Mouse (Mus musculus) embryonic facial prominence, embryonic 15.5 days (tissue): ENCODE results near the gene Magi2. TPM values are rescaled to one million over a fixed set of nuclear protein-coding genes. Genes with fewer than 3 reads are reported as not detected.

Experiments used
- ATAC-seq: fragments of 200-750 bp; cut with Nextera tagmentation; 2 replicates; pipeline ENCODE4 v1.8.0; 2017; ENCODE audit warnings: low read depth, moderate TSS enrichment; ENCODE audit not compliant: insufficient number of reproducible peaks, low FRiP score, low TSS enrichment
- H3K27ac ChIP-seq: fragments of 300-500 bp; sonication (generic); replicated peaks from 2 replicates; pipeline ENCODE4 v1.5.1; 2015; ENCODE audit warnings: mild to moderate bottlenecking, inconsistent platforms
- H3K27me3 ChIP-seq: fragments of 300-500 bp; sonication (generic); 2 replicates; pipeline ENCODE4 v1.6.1; 2015; ENCODE audit warnings: inconsistent platforms
- H3K36me3 ChIP-seq: fragments of 300-500 bp; sonication (generic); 2 replicates; pipeline ENCODE4 v1.6.1; 2015; ENCODE audit warnings: mild to moderate bottlenecking, inconsistent platforms
- H3K4me1 ChIP-seq: fragments of 300-500 bp; sonication (generic); 2 replicates; pipeline ENCODE4 v1.6.1; 2015; ENCODE audit warnings: inconsistent platforms
- H3K4me2 ChIP-seq: fragments of 300-500 bp; sonication (generic); replicated peaks from 2 replicates; pipeline ENCODE4 v1.6.1; 2015; ENCODE audit warnings: mild to moderate bottlenecking, inconsistent platforms
- H3K4me3 ChIP-seq: fragments of 300-500 bp; sonication (generic); replicated peaks from 2 replicates; pipeline ENCODE4 v1.5.1; 2015; ENCODE audit warnings: mild to moderate bottlenecking, inconsistent platforms
- H3K9ac ChIP-seq: fragments of 300-500 bp; sonication (generic); 2 replicates; pipeline ENCODE4 v1.6.1; 2015; ENCODE audit warnings: inconsistent platforms
- H3K9me3 ChIP-seq: fragments of 300-500 bp; sonication (generic); replicated peaks from 2 replicates; pipeline ENCODE4 v1.6.1; 2016; ENCODE audit warnings: inconsistent platforms
- WGBS: fragments of 180-500 bp; shearing (Covaris S2); methylation state at CpG from one replicate; pipeline ENCODE4 v1.1.7; 2015; 5-methylcytosine and 5-hydroxymethylcytosine counted together
- polyA plus RNA-seq: library from polyadenylated mRNA; unstranded; fragments of >200 nt; fragmentation: Nextera tagmentation; extraction: Ambion mirVana; gene quantifications from 2 replicates; pipeline ENCODE4 v1.2.1, GENCODE M21; 2015

The Magi2 gene
- polyA plus RNA-seq, 1 experiment from 2014 or later = 6.8 TPM

DNA sequence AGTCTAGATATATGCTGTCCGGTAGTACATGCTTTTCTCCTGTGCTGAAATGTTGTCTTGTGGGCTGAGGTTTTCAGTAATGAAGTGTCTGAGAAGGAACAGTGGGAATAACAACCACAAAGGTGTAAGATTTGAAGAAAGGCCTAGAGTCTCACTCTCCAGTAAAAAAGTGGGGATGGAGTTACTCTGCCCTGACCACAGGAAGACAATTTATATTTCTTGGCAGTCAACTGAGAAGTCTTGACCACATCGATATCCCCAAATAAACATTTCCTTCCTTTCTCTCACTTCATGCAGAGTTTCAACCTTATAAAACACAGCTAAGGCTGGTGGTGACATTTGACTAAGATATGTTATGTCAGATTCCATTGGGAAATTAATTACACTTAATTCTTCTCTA, 636.0 kb downstream of the Magi2 start:
- no peaks in the 10 kb centered on the region for H3K4me1 ChIP-seq
- ATAC-seq = no peak
- H3K9me3 ChIP-seq = no peaks in the 10 kb centered on the region
- H3K36me3 ChIP-seq = no peaks in the 10 kb centered on the region
- 70% methylated on average over 2 of the region's 2 CpGs for WGBS
- H3K4me2 ChIP-seq = no peak overlapping the region
- H3K27ac ChIP-seq = no peak overlapping the region
- H3K4me3 ChIP-seq = no peak overlapping the region
- no peak overlapping the region for H3K9ac ChIP-seq
- no peaks in the 10 kb centered on the region for H3K27me3 ChIP-seq

GRCm38 (mm10) chr5:19870406-19870805, 643.6 kb downstream of the Magi2 start:
- H3K27me3 ChIP-seq = no peaks in the 10 kb centered on the region
- no peak for ATAC-seq
- no peak overlapping the region for H3K4me3 ChIP-seq
- no peaks in the 10 kb centered on the region for H3K9me3 ChIP-seq
- no peak overlapping the region for H3K27ac ChIP-seq
- no peak overlapping the region for H3K4me2 ChIP-seq
- H3K4me1 ChIP-seq = no peaks in the 10 kb centered on the region
- WGBS = 86% methylated on average over 4 of the region's 4 CpGs
- no peak overlapping the region for H3K9ac ChIP-seq
- no peaks in the 10 kb centered on the region for H3K36me3 ChIP-seq

GRCm38 (mm10) chr5:19891693-19892092, 664.9 kb downstream of the Magi2 start:
- Histone ChIP-seq H3K27me3 (no peaks in the 10 kb centered on the region), H3K4me3 (no peak overlapping the region), H3K4me2 (no peak overlapping the region), H3K27ac (no peak overlapping the region), H3K36me3 (no peaks in the 10 kb centered on the region), H3K4me1 (no peaks in the 10 kb centered on the region), H3K9ac (no peak overlapping the region), H3K9me3 (no peaks in the 10 kb centered on the region)
- no peak for ATAC-seq
- 72% methylated on average over 3 of the region's 3 CpGs for WGBS

DNA sequence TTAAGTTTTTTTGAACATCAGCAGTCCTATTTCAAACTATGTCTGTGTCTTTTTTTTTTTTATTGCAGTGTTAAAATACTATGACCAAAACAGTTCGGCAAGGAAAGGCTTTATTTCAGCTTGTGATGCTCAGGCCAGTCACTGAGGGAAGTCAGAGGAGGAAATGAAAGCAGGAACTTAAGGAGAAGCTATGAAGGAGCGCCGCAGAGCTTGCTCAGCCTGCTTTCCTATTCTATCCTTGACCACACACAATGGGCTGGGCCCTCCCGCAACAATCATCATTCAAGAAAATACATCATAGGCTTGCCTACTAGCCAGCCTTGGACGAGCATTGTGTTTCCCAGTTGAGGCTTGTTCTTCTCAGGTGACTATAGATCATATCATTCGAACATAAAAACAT, 669.1 kb downstream of the Magi2 start:
- WGBS = 75% methylated on average over 6 of the region's 6 CpGs
- Histone ChIP-seq H3K9me3 (no peaks in the 10 kb centered on the region), H3K27me3 (no peaks in the 10 kb centered on the region), H3K36me3 (no peaks in the 10 kb centered on the region), H3K4me2 (no peak overlapping the region), H3K9ac (no peak overlapping the region), H3K4me3 (no peak overlapping the region), H3K4me1 (no peaks in the 10 kb centered on the region), H3K27ac (no peak overlapping the region)
- no peak for ATAC-seq

DNA sequence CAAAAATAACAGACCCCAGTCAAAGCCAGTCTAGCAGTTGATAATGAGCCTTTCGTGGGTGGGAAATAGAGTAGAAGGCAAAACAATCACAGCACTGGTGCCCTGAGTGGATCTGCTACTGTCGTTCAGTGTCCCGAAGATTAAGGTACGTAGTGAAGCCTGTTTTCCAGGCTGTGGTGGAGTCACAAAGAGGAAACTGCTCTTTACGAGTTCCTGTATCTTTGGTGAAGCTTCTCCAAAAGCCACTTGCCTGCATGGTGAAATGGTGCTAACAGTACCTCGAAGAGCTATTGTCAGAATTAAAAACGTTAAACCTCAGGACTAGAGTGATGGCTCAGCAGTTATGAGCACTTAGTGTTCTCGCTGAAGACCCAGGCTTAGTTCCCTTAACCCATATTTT, 674.8 kb downstream of the Magi2 start:
- Histone ChIP-seq H3K9me3 (no peaks in the 10 kb centered on the region), H3K36me3 (no peaks in the 10 kb centered on the region), H3K27ac (no peak overlapping the region), H3K27me3 (no peaks in the 10 kb centered on the region), H3K4me3 (no peak overlapping the region), H3K4me2 (no peak overlapping the region), H3K9ac (no peak overlapping the region), H3K4me1 (no peaks in the 10 kb centered on the region)
- ATAC-seq = no peak
- WGBS = 81% methylated on average over 8 of the region's 8 CpGs

DNA sequence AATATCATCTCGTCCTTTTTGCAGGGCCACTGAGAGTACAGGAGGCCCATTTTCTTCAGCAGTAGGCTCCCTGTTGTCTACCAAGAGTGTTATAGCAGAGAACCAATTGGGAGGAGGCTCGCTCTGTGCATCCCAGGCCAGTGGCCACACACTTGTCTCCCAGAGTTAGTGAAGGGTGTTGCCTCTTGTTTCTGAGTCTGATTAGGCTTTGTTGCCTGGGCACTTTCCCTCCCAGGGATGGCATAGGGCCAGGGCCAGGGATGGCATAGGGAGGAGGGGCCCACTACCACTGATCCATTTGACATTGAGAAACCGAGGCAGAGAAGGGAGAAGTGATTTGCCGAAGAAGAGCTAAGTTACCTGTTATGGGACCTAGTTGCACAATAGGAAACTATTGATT, 679.8 kb downstream of the Magi2 start:
- no peak overlapping the region for H3K4me2 ChIP-seq
- WGBS = 74% methylated on average over 4 of the region's 4 CpGs
- ATAC-seq = no peak

GRCm38 (mm10) chr5:19907381-19907982, 680.6 kb downstream of the Magi2 start:
- Histone ChIP-seq H3K27ac (no peak overlapping the region), H3K9me3 (no peaks in the 10 kb centered on the region), H3K27me3 (no peaks in the 10 kb centered on the region), H3K4me3 (peak overlapping the region; percentile 45), H3K4me1 (peaks cover 12% of the 10 kb centered on the region), H3K36me3 (no peaks in the 10 kb centered on the region), H3K4me2 (peak overlapping the region; percentile 77), H3K9ac (peak overlapping the region; percentile 13; the same call in 1 of the 2 replicates)
- no peak for ATAC-seq
- 4% methylated on average over 12 of the region's 12 CpGs for WGBS

More for the DNA sequence above, 679.8 kb downstream of the Magi2 start:
- H3K27me3 ChIP-seq = no peaks in the 10 kb centered on the region
- no peak overlapping the region for H3K4me3 ChIP-seq
- peaks cover 12% of the 10 kb centered on the region for H3K4me1 ChIP-seq
- no peak overlapping the region for H3K27ac ChIP-seq
- H3K9ac ChIP-seq = no peak overlapping the region
- no peaks in the 10 kb centered on the region for H3K9me3 ChIP-seq
- H3K36me3 ChIP-seq = no peaks in the 10 kb centered on the region

DNA sequence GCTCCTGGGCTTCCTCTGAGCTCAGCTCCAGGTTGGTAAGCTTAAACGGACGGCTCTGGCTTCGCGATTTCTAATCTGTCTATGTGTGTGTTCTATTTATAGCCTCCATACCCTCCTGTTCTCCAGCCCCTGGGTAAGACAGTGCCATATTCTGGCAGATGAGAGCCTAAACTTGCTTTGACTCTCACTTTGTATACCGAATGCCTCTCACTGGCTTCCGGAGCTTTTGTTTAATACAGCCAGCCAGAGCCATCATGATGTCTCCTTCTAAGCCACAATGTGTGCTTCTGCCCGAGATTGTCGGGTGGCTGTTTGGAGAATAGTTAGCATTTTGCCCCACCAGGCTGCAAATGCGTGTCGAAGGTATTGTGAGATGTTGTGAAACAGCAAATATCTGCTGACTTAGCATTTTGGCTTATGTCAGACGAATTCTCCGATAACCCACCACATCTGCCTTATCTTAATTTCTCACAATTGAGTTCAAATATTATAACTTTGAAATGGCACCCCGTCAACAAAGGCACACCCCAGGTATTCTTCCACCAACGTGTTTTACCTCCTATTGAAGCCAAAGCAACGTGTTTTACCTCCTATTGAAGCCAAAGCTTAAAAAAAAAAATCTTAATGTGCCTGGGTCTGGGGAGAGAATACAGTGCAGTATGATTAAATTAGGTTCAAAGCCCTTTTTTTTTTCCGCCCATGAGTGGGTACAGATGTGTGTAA, 681.3 kb downstream of the Magi2 start:
- no peak overlapping the region for H3K27ac ChIP-seq
- H3K9me3 ChIP-seq = no peaks in the 10 kb centered on the region
- H3K27me3 ChIP-seq = no peaks in the 10 kb centered on the region
- ATAC-seq = no peak
- peak overlapping the region; percentile 77 for H3K4me2 ChIP-seq
- peak overlapping the region; percentile 13; the same call in 1 of the 2 replicates for H3K9ac ChIP-seq
- peaks cover 12% of the 10 kb centered on the region for H3K4me1 ChIP-seq
- H3K36me3 ChIP-seq = no peaks in the 10 kb centered on the region
- 1% methylated on average over 16 of the region's 16 CpGs for WGBS
- peak overlapping the region; percentile 45 for H3K4me3 ChIP-seq

- no peaks in the 10 kb centered on the region for H3K36me3 ChIP-seq
- H3K9me3 ChIP-seq = no peaks in the 10 kb centered on the region
- H3K4me2 ChIP-seq = peak overlapping the region; percentile 77
- H3K9ac ChIP-seq = no peak overlapping the region
- no peaks in the 10 kb centered on the region for H3K27me3 ChIP-seq
- 1% methylated on average over 5 of the region's 5 CpGs for WGBS
- no peak for ATAC-seq
- peak overlapping the region; percentile 45 for H3K4me3 ChIP-seq
- peaks cover 12% of the 10 kb centered on the region for H3K4me1 ChIP-seq
- H3K27ac ChIP-seq = no peak overlapping the region
These were observed 681.8 kb downstream of the Magi2 start for GRCm38 (mm10) chr5:19908706-19909060.

- H3K4me3 ChIP-seq = peak overlapping the region; percentile 45
- H3K9ac ChIP-seq = no peak overlapping the region
- H3K36me3 ChIP-seq = no peaks in the 10 kb centered on the region
- peaks cover 12% of the 10 kb centered on the region for H3K4me1 ChIP-seq
- no peak overlapping the region for H3K27ac ChIP-seq
- H3K27me3 ChIP-seq = no peaks in the 10 kb centered on the region
- H3K4me2 ChIP-seq = peak overlapping the region; percentile 77
- no peak for ATAC-seq
- 3% methylated on average over 11 of the region's 11 CpGs for WGBS
- H3K9me3 ChIP-seq = no peaks in the 10 kb centered on the region
These were observed 682.2 kb downstream of the Magi2 start for GRCm38 (mm10) chr5:19909071-19909470.

DNA sequence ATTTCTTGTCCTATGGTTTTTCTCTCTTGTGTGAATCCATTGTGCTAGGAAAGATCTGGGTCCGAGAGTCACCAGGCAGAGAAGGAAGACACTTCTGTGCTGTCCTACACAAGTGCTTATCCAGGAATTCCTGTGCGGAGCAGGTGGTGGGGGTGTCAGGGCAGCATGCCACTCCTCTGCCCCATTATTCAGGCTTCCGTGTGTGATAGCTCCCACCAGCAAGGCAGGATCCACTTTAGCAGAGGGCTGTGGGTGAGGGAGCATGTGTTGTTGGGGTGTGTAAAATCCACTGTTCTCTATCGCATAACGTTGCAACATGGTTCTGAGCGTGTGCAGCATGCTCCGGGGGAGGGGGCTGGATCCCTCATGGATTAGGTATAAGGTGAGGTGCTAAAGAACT, 682.8 kb downstream of the Magi2 start:
- H3K9me3 ChIP-seq = no peaks in the 10 kb centered on the region
- H3K4me2 ChIP-seq = 0 out of 2 replicates have a peak overlapping the region, but pooled peaks have one; percentile 77
- peaks cover 12% of the 10 kb centered on the region for H3K4me1 ChIP-seq
- H3K27me3 ChIP-seq = no peaks in the 10 kb centered on the region
- no peak overlapping the region for H3K9ac ChIP-seq
- no peak overlapping the region for H3K27ac ChIP-seq
- H3K36me3 ChIP-seq = no peaks in the 10 kb centered on the region
- no peak for ATAC-seq
- peak overlapping the region; percentile 45; the same call in 1 of the 2 replicates for H3K4me3 ChIP-seq
- WGBS = 67% methylated on average over 7 of the region's 7 CpGs

GRCm38 (mm10) chr5:19932102-19932501, 705.3 kb downstream of the Magi2 start:
- H3K4me1 ChIP-seq = no peaks in the 10 kb centered on the region
- no peaks in the 10 kb centered on the region for H3K9me3 ChIP-seq
- 78% methylated on average over 3 of the region's 3 CpGs for WGBS

More at GRCm38 (mm10) chr5:19932102-19932501, 705.3 kb downstream of the Magi2 start:
- Histone ChIP-seq H3K4me2 (no peak overlapping the region), H3K27me3 (no peaks in the 10 kb centered on the region), H3K36me3 (no peaks in the 10 kb centered on the region), H3K4me3 (no peak overlapping the region), H3K9ac (no peak overlapping the region), H3K27ac (no peak overlapping the region)
- no peak for ATAC-seq
